Mouse (Mus musculus) CH12.LX (cell line): ENCODE results near the gene Ttc29. TPM values are rescaled to one million over a fixed set of nuclear protein-coding genes. Genes with fewer than 3 reads are reported as not detected.

Experiments used
- DNase-seq: peaks from one replicate; pipeline ENCODE4 v3.0.0-alpha.2; 2013; ENCODE audit errors: extremely low read depth
- H3K27ac ChIP-seq: 2 replicates; pipeline ENCODE4 v1.5.1; 2012; ENCODE audit warnings: low read depth, mild to moderate bottlenecking, control low read depth, moderate library complexity; ENCODE audit not compliant: insufficient read depth
- H3K27me3 ChIP-seq: replicated peaks from 2 replicates; pipeline ENCODE3; 2012; ENCODE audit warnings: inconsistent platforms
- H3K36me3 ChIP-seq, 2 experiments: replicated peaks in 1 of 2; 2 replicates each; pipeline versions ENCODE3 to v1.6.1; 2012; ENCODE audit warnings: inconsistent platforms in 1 of 2, low read length in 1 of 2, mild to moderate bottlenecking in 1 of 2, mixed read lengths in 1 of 2, moderate library complexity in 1 of 2; ENCODE audit not compliant: control insufficient read depth in 1 of 2, insufficient read depth in 1 of 2
- H3K4me1 ChIP-seq, 2 experiments: 2 replicates each; pipeline ENCODE4 v1.6.1; 2012; ENCODE audit warnings: inconsistent platforms in 1 of 2, moderate library complexity in 1 of 2; ENCODE audit not compliant: insufficient read depth in 2 of 2, control insufficient read depth in 1 of 2
- H3K4me2 ChIP-seq: 2 replicates; pipeline ENCODE4 v1.6.1; 2012; ENCODE audit warnings: low read depth, mild to moderate bottlenecking, control low read depth; ENCODE audit not compliant: poor library complexity, insufficient read depth, severe bottlenecking
- H3K4me3 ChIP-seq, 3 experiments: fragments of 150-350 bp in 1 of 3; sonication (generic) in 1 of 3; replicated peaks in 1 of 3; 2 replicates each; pipeline versions ENCODE3 to v1.5.1; 2011 to 2012; ENCODE audit warnings: low read depth in 2 of 3, low read length in 2 of 3, mild to moderate bottlenecking in 2 of 3, moderate library complexity in 2 of 3, control low read depth in 1 of 3, improper control_type of control experiment in 1 of 3, inconsistent platforms in 1 of 3, mixed read lengths in 1 of 3; ENCODE audit not compliant: poor library complexity in 1 of 3
- H3K79me2 ChIP-seq: replicated peaks from 2 replicates; pipeline ENCODE4 v1.6.1; 2012; ENCODE audit warnings: mild to moderate bottlenecking, moderate library complexity; ENCODE audit not compliant: control insufficient read depth, poor library complexity, insufficient read depth, severe bottlenecking; ENCODE audit errors: extremely low read depth
- H3K9ac ChIP-seq: 2 replicates; pipeline ENCODE4 v1.6.1; 2012; ENCODE audit warnings: low read depth, mild to moderate bottlenecking, control low read depth, moderate library complexity; ENCODE audit not compliant: insufficient read depth
- H3K9me3 ChIP-seq: replicated peaks from 2 replicates; pipeline ENCODE3; 2012; ENCODE audit warnings: low read length, inconsistent platforms, mixed read lengths
- CHD1 ChIP-seq: IDR thresholded peaks from 2 replicates; pipeline ENCODE4 v1.6.1; 2012; ENCODE audit warnings: low read depth, low read length, improper control_type of control experiment, inconsistent platforms
- CHD2 ChIP-seq: IDR thresholded peaks from 2 replicates; pipeline ENCODE4 v1.6.1; 2011; ENCODE audit warnings: low read length, improper control_type of control experiment
- E2F4 ChIP-seq: IDR thresholded peaks from 2 replicates; pipeline ENCODE4 v1.6.1; 2011; ENCODE audit warnings: low read depth, low read length, improper control_type of control experiment; ENCODE audit not compliant: insufficient replicate concordance
- ELF1 ChIP-seq: IDR thresholded peaks from 2 replicates; pipeline ENCODE4 v1.6.1; 2014; ENCODE audit warnings: low read depth, mild to moderate bottlenecking, inconsistent platforms, low read length, improper control_type of control experiment
- EP300 ChIP-seq: IDR thresholded peaks from 2 replicates; pipeline ENCODE4 v1.6.1; 2011; ENCODE audit warnings: low read length, improper control_type of control experiment
- ETS1 ChIP-seq: conservative IDR thresholded peaks from 2 replicates; pipeline ENCODE4 v1.6.1; 2012; ENCODE audit warnings: low read depth, mild to moderate bottlenecking, inconsistent platforms, low read length, improper control_type of control experiment, moderate library complexity
- GABPA ChIP-seq: IDR thresholded peaks from 2 replicates; pipeline ENCODE4 v1.6.1; 2012; ENCODE audit warnings: low read depth, low read length, improper control_type of control experiment, inconsistent platforms; ENCODE audit not compliant: insufficient replicate concordance
- HCFC1 ChIP-seq: IDR thresholded peaks from 2 replicates; pipeline ENCODE4 v1.6.1; 2012; ENCODE audit warnings: low read depth, mild to moderate bottlenecking, inconsistent platforms, low read length, improper control_type of control experiment
- IRF4 ChIP-seq: IDR thresholded peaks from 2 replicates; pipeline ENCODE4 v1.6.1; 2014; ENCODE audit warnings: low read depth, mild to moderate bottlenecking, inconsistent platforms, low read length, improper control_type of control experiment
- JUND ChIP-seq: conservative IDR thresholded peaks from 2 replicates; pipeline ENCODE4 v1.6.1; 2011; ENCODE audit warnings: low read depth, low read length, improper control_type of control experiment
- KAT2A ChIP-seq: IDR thresholded peaks from 2 replicates; pipeline ENCODE4 v1.6.1; 2012; ENCODE audit warnings: low read length, improper control_type of control experiment, inconsistent platforms; ENCODE audit not compliant: insufficient replicate concordance
- MAFK ChIP-seq: IDR thresholded peaks from 2 replicates; pipeline ENCODE4 v1.6.1; 2011; ENCODE audit warnings: low read length, improper control_type of control experiment; ENCODE audit not compliant: insufficient replicate concordance
- MAX ChIP-seq: IDR thresholded peaks from 2 replicates; pipeline ENCODE4 v1.6.1; 2011; ENCODE audit warnings: low read length, improper control_type of control experiment
- MEF2A ChIP-seq: IDR thresholded peaks from 2 replicates; pipeline ENCODE4 v1.6.1; 2014; ENCODE audit warnings: low read depth, mild to moderate bottlenecking, inconsistent platforms, low read length, improper control_type of control experiment, borderline replicate concordance
- NELFE ChIP-seq: IDR thresholded peaks from 2 replicates; pipeline ENCODE4 v1.6.1; 2011; ENCODE audit warnings: low read depth, low read length, improper control_type of control experiment
- PAX5 ChIP-seq: IDR thresholded peaks from 2 replicates; pipeline ENCODE4 v1.6.1; 2012; ENCODE audit warnings: low read length, inconsistent platforms, mixed read lengths
- POLR2A ChIP-seq: IDR thresholded peaks from 2 replicates; pipeline ENCODE4 v1.6.1; 2011; ENCODE audit warnings: low read depth, mild to moderate bottlenecking, improper control_type of control experiment, low read length
- POLR2AphosphoS2 ChIP-seq: IDR thresholded peaks from 2 replicates; pipeline ENCODE4 v1.6.1; 2011; ENCODE audit warnings: low read depth, low read length, improper control_type of control experiment
- SIN3A ChIP-seq: IDR thresholded peaks from 2 replicates; pipeline ENCODE4 v1.6.1; 2012; ENCODE audit warnings: low read length, improper control_type of control experiment, inconsistent platforms
- SMC3 ChIP-seq: IDR thresholded peaks from 2 replicates; pipeline ENCODE4 v1.6.1; 2011; ENCODE audit warnings: low read depth, low read length, improper control_type of control experiment
- TBP ChIP-seq: conservative IDR thresholded peaks from 2 replicates; pipeline ENCODE4 v1.6.1; 2011; ENCODE audit warnings: low read depth, low read length, improper control_type of control experiment
- TCF12 ChIP-seq: IDR thresholded peaks from 2 replicates; pipeline ENCODE4 v1.6.1; 2014; ENCODE audit warnings: low read depth, mild to moderate bottlenecking, inconsistent platforms, low read length, improper control_type of control experiment
- UBTF ChIP-seq: IDR thresholded peaks from 2 replicates; pipeline ENCODE4 v1.6.1; 2012; ENCODE audit warnings: low read depth, mild to moderate bottlenecking, inconsistent platforms, low read length, improper control_type of control experiment, moderate library complexity
- USF2 ChIP-seq: conservative IDR thresholded peaks from 2 replicates; pipeline ENCODE4 v1.6.1; 2011; ENCODE audit warnings: low read depth, low read length, improper control_type of control experiment
- dilution Hi-C: fragments of 300-500 bp; cut with MboI; formaldehyde crosslinking; loops from 2 replicates; pipeline ENCODE4 v1.14.3; 2020; ENCODE audit warnings: low sequenced_read_pairs; ENCODE audit not compliant: extremely low pct_unique_long_range_greater_than_20kb, extremely low pct_ligation_motif_present
- in situ Hi-C: fragments of 300-500 bp; cut with MboI; formaldehyde crosslinking; loops from 3 replicates; pipeline ENCODE4 v1.14.3; 2019; ENCODE audit warnings: low sequenced_read_pairs, low pct_ligation_motif_present, low pct_unique_long_range_greater_than_20kb, mixed read lengths
- polyA plus RNA-seq: library from polyadenylated mRNA; unstranded; fragments of >175 nt; gene quantifications from 2 replicates; pipeline ENCODE4 v1.2.1, GENCODE M21; 2012; ENCODE audit warnings: low read depth; ENCODE audit not compliant: insufficient read length
- total RNA-seq, 2 experiments: library from RNA; depleted of rRNA; stranded (reverse); fragments of 300-350 nt in 1 of 2; fragments of >200 nt in 1 of 2; gene quantifications; 2 replicates each; pipeline ENCODE4 v1.2.3; 2012 to 2014

Gene Ttc29
- total and polyA plus RNA-seq, 3 experiments: not detected

DNA sequence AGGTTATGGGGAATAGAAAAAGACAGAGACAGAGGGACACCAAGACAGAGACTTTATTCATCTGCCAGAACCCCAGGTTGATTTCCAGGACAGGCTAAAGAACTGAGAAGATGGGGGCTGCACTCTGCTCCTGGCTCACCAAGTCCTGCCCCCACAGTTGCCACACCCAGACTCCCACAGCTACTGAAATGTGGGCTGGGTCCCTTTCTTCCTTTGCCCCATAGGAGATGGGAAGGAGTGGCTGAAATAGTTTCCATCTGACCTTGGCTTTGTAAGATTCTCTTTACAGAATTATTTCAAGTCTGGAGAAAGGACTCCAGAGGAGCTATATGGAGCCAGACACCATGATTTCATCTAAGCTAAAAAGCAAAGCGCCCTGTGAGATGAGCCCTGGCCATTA is 219.4 kb downstream of the Ttc29 start:
- Histone ChIP-seq H3K4me1 (no peaks in the 10 kb centered on the region), H3K79me2 (no peaks in the 10 kb centered on the region), H3K27me3 (no peaks in the 10 kb centered on the region), H3K9ac (no peak overlapping the region), H3K4me3 (no peak overlapping the region), H3K36me3 (no peaks in the 10 kb centered on the region), H3K27ac (no peak overlapping the region), H3K9me3 (peaks cover 8% of the 10 kb centered on the region), H3K4me2 (no peak overlapping the region)
- TF ChIP-seq POLR2A (no peak), SMC3 (no peak), SIN3A (no peak), CHD1 (no peak), EP300 (no peak), PAX5 (no peak), UBTF (no peak)
- DNase-seq: no peak
- in situ Hi-C loops (no loop called here), dilution Hi-C loops (no loop called here)

DNA sequence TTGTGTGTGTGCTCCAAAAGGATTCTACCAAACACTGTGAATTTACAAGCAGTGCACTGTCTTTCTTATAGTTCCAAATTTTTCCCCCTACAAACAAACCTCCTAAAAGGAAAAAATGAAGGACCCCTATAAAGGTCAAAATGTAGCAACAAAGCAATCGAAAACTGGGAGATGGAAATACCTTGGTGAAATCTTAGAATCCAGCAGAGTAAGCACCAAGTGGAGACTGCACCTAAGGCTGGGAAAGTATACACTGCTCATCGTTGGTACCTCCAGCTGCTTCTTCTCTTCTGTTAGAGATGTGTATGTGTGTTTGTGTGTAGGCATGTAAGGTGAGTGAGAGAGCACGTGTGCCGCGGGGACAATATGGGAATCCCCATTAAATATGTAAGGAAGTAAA is 220.2 kb downstream of the Ttc29 start:
- in situ Hi-C loops (no loop called here), dilution Hi-C loops (no loop called here)
- Histone ChIP-seq H3K4me2 (no peak overlapping the region), H3K4me3 (no peak overlapping the region)
- DNase-seq: no peak
- TF ChIP-seq ELF1: no peak
- no peak for TF ChIP-seq JUND
- no peak for TF ChIP-seq PAX5
- no peak for TF ChIP-seq IRF4
- no peak for TF ChIP-seq GABPA
- no peak for TF ChIP-seq USF2
- no peak for TF ChIP-seq MEF2A
- no peak for TF ChIP-seq TBP
- TF ChIP-seq KAT2A: no peak
- no peak for TF ChIP-seq MAFK
- TF ChIP-seq EP300: no peak
- TF ChIP-seq POLR2AphosphoS2: no peak
- TF ChIP-seq TCF12: no peak
- TF ChIP-seq HCFC1: no peak
- TF ChIP-seq ETS1: no peak
- no peak for TF ChIP-seq CHD2
- no peak for TF ChIP-seq NELFE
- no peak for TF ChIP-seq MAX
- TF ChIP-seq E2F4: no peak
- TF ChIP-seq, all 38 proteins: peak for 0
- H3K36me3 ChIP-seq: no peaks in the 10 kb centered on the region
- H3K27me3 ChIP-seq: no peaks in the 10 kb centered on the region
- H3K9me3 ChIP-seq: peaks cover 8% of the 10 kb centered on the region
- H3K27ac ChIP-seq: no peak overlapping the region
- H3K79me2 ChIP-seq: no peaks in the 10 kb centered on the region
- H3K9ac ChIP-seq: no peak overlapping the region
- no peaks in the 10 kb centered on the region for H3K4me1 ChIP-seq
